Mouse (Mus musculus) limb, embryonic 13.5 days (tissue): ENCODE measurements at regions not wholly inside any gene's neighbourhood (a gene's known extent, or its start where the extent isn't known, plus 50 kb on each side); places are given as distances from the start of the nearest gene placed in this dataset.

ENCODE experiments used
- ATAC-seq: fragments of 200-750 bp; cut with Nextera tagmentation; 2 replicates; pipeline ENCODE4 v1.8.0; 2017; ENCODE audit warnings: low read depth, moderate number of reproducible peaks, moderate TSS enrichment; ENCODE audit not compliant: low FRiP score
- H3K27ac ChIP-seq: fragments of 300-500 bp; sonication (generic); 2 replicates; pipeline ENCODE4 v1.5.1; 2015; ENCODE audit warnings: inconsistent platforms, mild to moderate bottlenecking, moderate library complexity
- H3K27me3 ChIP-seq: fragments of 300-500 bp; sonication (generic); 2 replicates; pipeline ENCODE4 v1.6.1; 2015; ENCODE audit warnings: mild to moderate bottlenecking, inconsistent platforms
- H3K36me3 ChIP-seq: fragments of 300-500 bp; sonication (generic); 2 replicates; pipeline ENCODE4 v1.6.1; 2015; ENCODE audit warnings: inconsistent platforms, mild to moderate bottlenecking, moderate library complexity
- H3K4me1 ChIP-seq: fragments of 300-500 bp; sonication (generic); 2 replicates; pipeline ENCODE4 v1.6.1; 2015; ENCODE audit warnings: inconsistent platforms
- H3K4me2 ChIP-seq: fragments of 300-500 bp; sonication (generic); replicated peaks from 2 replicates; pipeline ENCODE4 v1.6.1; 2015; ENCODE audit warnings: inconsistent platforms, mild to moderate bottlenecking, moderate library complexity
- H3K4me3 ChIP-seq: fragments of 300-500 bp; sonication (generic); 2 replicates; pipeline ENCODE4 v1.5.1; 2015; ENCODE audit warnings: moderate library complexity, mild to moderate bottlenecking, inconsistent platforms
- H3K9ac ChIP-seq: fragments of 300-500 bp; sonication (generic); 2 replicates; pipeline ENCODE4 v1.6.1; 2015; ENCODE audit warnings: mild to moderate bottlenecking, inconsistent platforms
- H3K9me3 ChIP-seq: fragments of 300-500 bp; sonication (generic); 2 replicates; pipeline ENCODE4 v1.6.1; 2016; ENCODE audit warnings: inconsistent platforms
- WGBS: fragments of 180-500 bp; shearing (Covaris S2); methylation state at CpG from one replicate; pipeline ENCODE4 v1.1.7; 2015; 5-methylcytosine and 5-hydroxymethylcytosine counted together

DNA sequence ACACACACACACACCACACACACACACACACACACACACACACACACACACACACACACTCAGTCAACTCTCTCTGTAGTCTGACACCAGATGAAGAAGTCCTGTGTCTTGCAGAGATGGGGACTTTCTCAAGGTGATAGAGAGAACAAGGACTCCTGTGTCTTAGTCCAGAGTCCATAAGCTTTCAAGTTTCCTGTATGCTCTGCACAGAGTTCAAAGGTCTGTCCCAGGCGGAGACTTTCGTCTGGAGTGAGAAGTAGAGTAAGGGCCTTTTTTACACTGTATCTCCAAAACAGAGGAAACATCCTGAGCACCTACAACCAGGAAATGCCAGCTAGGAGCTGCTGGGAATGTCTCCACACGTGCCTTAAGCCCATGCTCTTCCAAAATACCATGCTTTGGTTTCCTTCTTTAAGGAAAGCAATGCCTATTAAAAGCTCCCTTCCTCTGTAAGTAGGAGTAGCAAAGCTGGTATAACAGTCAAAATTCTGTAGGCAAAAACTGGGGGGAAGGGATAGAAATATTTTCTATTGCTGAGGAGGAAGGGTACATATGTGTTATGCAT, 459.9 kb upstream of the Zmiz1 start:
- no peak overlapping the region for H3K4me3 ChIP-seq
- H3K27me3 ChIP-seq: no peaks in the 10 kb centered on the region
- H3K27ac ChIP-seq: peak overlapping the region; percentile 67; the same call in 1 of the 2 replicates
- no peak for ATAC-seq
- 52% methylated on average over 3 of the region's 3 CpGs for WGBS
- no peaks in the 10 kb centered on the region for H3K9me3 ChIP-seq
- no peak overlapping the region for H3K9ac ChIP-seq
- no peak overlapping the region for H3K4me2 ChIP-seq
- H3K36me3 ChIP-seq: no peaks in the 10 kb centered on the region
- peaks cover 54% of the 10 kb centered on the region for H3K4me1 ChIP-seq

DNA sequence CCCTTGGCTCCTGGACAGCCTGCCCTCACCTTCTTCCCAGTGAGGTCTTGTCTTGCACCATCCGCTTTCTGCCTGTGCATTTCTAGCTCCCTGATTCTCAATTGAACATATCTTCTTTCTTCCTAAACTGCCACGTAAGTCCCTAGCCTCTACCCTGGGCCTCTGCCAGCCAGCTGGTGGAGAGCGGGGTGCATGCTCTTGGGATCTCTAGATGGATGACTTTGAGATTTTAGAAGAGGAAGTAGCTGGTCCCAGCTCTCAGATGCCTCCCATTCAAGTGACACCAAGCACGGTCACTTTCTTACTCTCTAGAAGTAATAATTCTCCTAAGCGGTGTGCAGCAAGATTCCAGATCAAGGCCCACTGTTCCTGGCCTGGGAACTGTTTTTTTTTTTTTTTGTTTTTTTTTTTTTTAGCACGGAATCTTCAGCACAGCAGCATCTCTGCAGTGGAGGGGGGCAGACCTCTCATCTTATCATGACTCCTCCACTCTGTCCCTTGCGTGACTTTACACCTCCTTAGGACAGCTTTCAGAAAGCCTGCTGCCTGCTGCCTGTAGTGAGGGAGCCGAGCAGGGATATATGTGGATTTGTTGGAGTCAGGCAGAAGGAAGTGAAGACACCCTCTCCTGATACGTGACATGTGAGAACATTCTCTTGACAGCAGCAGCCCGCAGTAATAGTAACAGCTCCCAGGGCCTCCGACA, 453.6 kb upstream of the Zmiz1 start:
- H3K4me1 ChIP-seq: peaks cover 11% of the 10 kb centered on the region
- H3K9ac ChIP-seq: no peak overlapping the region; the same call in 1 of the 2 replicates
- H3K9me3 ChIP-seq: no peaks in the 10 kb centered on the region
- H3K4me3 ChIP-seq: no peak overlapping the region
- H3K4me2 ChIP-seq: no peak overlapping the region
- WGBS: 75% methylated on average over 11 of the region's 11 CpGs
- no peak for ATAC-seq
- no peak overlapping the region for H3K27ac ChIP-seq
- H3K36me3 ChIP-seq: no peaks in the 10 kb centered on the region
- no peaks in the 10 kb centered on the region for H3K27me3 ChIP-seq

DNA sequence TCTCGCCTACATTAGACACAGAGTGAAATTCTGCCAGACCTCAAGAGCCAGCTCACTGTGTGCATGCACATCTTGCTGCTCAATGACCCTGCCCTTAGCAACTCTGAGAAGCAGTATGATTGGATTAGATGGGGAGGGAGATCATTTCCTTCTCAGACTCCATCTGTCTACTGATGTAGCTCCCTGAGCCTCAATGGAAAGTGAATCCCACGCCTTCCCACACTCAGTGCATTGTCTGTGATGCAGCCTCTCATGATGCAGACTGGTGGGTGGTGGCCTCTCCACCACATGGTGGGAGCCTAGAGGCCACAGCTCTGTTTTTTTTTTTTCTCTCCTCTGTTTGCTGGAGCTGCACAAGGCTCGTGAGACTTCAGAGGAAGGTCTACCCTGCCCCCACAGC, 447.1 kb upstream of the Zmiz1 start:
- WGBS: 65% methylated on average over 3 of the region's 3 CpGs
- Histone ChIP-seq H3K27me3 (no peaks in the 10 kb centered on the region), H3K9me3 (no peaks in the 10 kb centered on the region), H3K4me1 (peaks cover 41% of the 10 kb centered on the region), H3K27ac (peak overlapping the region; percentile 22; the same call in 1 of the 2 replicates), H3K4me2 (no peak overlapping the region), H3K4me3 (no peak overlapping the region), H3K9ac (no peak overlapping the region), H3K36me3 (no peaks in the 10 kb centered on the region)
- no peak for ATAC-seq

DNA sequence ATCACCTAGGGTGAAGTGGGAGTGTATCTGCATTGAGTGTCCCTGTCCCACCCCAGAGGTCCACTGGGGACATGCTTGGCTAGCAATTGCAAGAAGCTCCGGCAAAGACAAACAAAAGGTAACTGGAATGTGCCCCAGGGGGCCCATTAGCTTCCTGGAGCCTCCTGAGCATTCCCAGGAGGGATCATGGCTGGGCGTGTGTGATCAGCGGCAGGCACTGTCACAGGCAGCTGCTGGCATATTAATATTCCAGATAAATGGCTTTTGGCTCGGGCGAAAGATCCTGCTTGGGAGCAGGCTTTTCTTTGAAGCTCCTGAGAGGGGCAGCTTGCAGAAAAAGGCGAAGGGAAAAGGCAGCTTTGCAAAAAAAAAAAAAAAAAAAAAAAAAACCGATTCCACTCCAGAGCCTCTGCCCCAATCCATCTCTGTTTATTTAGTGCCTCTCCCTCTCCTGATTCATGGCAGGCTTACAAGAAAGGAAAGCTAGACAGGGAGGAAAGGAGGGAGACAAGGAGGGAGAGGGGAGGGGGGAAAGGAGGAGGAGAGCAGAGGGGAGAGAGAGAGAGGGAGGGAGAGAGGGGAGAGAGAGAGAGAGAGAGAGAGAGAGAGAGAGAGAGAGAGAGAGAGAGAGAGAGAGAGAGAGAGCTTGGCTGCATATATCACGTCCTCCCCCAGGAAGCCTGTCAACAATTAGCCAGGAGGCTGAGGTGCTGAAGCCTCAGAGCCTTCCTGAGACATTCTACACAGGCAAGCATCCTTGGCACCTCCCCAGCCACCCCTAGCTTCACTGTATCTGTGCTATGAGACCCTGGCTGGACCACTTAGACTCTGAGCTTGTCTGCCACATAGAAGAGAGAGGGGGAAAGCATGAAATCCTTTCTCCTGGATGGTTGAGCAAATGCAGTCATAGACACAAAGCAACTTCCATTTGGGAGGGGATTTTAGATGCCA, 443.4 kb upstream of the Zmiz1 start:
- no peaks in the 10 kb centered on the region for H3K9me3 ChIP-seq
- H3K27ac ChIP-seq: peak overlapping the region; percentile 90
- H3K4me1 ChIP-seq: peaks cover 73% of the 10 kb centered on the region
- WGBS: 2% methylated on average over 8 of the region's 8 CpGs
- no peak overlapping the region for H3K4me3 ChIP-seq
- peak overlapping the region; percentile 43; the same call in 1 of the 2 replicates for H3K9ac ChIP-seq
- no peaks in the 10 kb centered on the region for H3K36me3 ChIP-seq
- H3K4me2 ChIP-seq: peak overlapping the region; percentile 39
- H3K27me3 ChIP-seq: no peaks in the 10 kb centered on the region
- ATAC-seq: peak; percentile 38; the same call in 1 of the 2 replicates

DNA sequence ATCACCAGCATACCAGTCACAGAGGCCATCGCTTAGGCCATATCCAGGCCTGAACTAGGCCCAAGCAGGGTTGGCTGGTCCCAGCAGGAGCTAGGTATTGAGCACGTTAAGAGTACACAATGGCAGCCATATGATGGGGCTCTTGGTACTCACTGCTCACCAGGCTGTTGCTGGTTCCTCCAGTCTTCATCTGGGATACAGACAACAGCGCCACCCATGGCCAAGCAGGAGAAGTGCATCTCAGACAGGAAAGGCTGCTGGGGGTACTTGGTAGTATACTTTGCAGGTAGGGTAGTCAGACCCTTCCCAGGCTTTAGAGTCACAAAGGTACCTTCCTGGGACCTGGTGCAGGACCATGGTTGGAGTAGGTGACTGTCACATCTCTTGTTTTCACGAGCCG, 441.1 kb upstream of the Zmiz1 start:
- WGBS: 72% methylated on average over 5 of the region's 5 CpGs
- 0 out of 2 replicates have a peak overlapping the region, but pooled peaks have one; percentile 92 for H3K27ac ChIP-seq
- no peak overlapping the region for H3K4me3 ChIP-seq
- no peak for ATAC-seq
- H3K4me2 ChIP-seq: no peak overlapping the region
- H3K27me3 ChIP-seq: no peaks in the 10 kb centered on the region
- peaks cover 83% of the 10 kb centered on the region for H3K4me1 ChIP-seq
- H3K36me3 ChIP-seq: no peaks in the 10 kb centered on the region
- no peaks in the 10 kb centered on the region for H3K9me3 ChIP-seq
- H3K9ac ChIP-seq: no peak overlapping the region

DNA sequence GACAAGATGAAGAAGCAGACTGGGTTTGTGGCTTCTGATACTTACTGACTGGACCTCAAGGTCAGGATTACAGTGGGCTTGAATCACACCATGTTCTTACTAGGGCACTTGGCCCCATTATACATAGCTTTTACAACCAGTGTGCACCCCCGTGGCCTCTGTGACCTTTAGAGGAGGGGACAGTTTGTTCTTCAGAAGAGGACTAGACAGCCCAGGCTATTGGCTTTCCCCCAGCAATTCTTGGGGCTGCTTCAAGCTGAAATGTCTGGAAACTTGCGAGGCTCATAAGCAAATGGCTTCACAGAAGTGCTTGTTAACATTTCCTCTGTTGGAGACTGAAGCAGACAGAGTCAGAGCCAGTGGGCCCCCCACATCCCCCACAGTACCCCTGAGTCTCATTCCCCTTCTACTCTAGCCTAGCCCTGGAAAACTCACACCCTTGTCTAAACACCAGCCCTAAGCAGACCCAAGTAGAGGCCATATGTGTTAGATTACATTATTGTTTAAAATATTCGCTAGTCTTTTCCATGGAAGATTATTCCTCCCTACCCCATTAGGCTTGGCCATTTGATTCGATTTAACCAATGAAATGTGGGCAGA, 439.6 kb upstream of the Zmiz1 start:
- Histone ChIP-seq H3K27me3 (no peaks in the 10 kb centered on the region), H3K27ac (peak overlapping the region; percentile 92), H3K9ac (no peak overlapping the region), H3K4me1 (peaks cover 91% of the 10 kb centered on the region), H3K4me3 (no peak overlapping the region), H3K4me2 (no peak overlapping the region), H3K9me3 (no peaks in the 10 kb centered on the region), H3K36me3 (no peaks in the 10 kb centered on the region)
- ATAC-seq: peak; percentile 84
- 37% methylated on average over 4 of the region's 4 CpGs for WGBS

DNA sequence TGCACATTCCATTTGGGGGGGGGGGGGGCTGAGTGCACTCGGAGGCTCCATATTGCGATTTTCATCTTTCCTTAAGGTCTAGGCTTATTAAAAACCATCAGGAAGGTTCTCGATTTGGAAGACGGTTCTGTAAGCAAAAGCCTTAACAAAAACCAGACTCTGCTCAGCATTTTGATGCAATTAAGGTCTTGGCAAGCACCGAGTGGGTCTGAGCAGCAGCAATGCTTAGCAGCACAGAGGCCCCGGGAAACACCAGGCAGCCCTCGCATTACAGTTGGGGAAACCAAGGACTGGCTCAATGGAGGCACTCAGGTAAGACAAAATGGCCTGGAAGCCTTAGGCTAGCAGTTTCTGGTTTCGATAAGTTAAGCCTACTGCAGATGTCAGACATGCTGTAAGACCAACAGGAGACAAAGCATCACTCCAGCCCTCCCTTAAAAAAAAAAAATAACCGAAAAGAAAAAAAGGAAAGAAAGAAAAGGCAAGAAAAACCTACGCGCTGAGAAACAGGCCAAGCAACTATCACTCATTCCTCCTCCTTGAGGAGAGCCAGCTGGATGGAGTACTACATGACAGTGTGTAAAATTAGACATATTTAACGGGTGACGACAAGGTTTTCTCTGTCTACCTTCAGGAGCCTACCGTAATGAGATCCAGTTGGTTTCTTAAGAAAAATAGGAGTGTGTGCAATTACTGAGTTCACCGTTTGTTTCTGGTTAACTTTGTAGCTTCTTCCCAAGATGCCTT, 436.3 kb upstream of the Zmiz1 start:
- WGBS: 28% methylated on average over 15 of the region's 15 CpGs
- Histone ChIP-seq H3K9ac (no peak overlapping the region), H3K27me3 (no peaks in the 10 kb centered on the region), H3K27ac (peak overlapping the region; percentile 86), H3K9me3 (0 out of 2 replicates have a peak, but pooled peaks cover 4% of the 10 kb centered on the region), H3K4me3 (no peak overlapping the region), H3K4me1 (peaks cover 73% of the 10 kb centered on the region), H3K4me2 (no peak overlapping the region), H3K36me3 (no peaks in the 10 kb centered on the region)
- ATAC-seq: peak; percentile 49; the same call in 1 of the 2 replicates

DNA sequence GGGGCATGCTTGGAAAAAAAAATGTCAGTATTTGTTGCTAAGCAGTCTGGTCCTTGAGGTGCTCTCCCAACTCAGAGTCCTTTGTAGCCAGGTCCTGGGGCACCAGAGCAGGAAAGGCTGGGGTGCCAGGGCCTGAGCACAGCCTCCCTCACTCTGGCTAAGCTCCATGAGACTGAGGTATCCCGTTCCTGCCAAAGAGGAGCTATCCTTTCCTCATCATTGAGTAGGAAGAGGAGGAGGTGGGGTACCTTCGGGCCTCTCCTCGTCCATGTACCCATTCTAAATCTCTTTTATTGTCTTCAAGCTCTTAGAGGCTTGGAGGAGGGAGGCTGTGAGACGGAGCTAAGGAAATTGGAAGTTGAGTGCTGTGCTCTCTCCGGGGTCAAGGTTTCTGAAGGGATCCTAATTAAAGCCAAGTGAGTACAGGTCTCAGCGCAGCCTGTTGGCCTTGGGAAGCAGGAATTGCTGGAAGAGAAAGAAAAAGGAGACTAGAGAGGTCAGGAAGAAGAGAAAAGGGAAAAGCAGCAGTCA, 435.6 kb upstream of the Zmiz1 start:
- no peaks in the 10 kb centered on the region for H3K27me3 ChIP-seq
- ATAC-seq: 0 out of 2 replicates have a peak, but pooled peaks have one; percentile 12
- H3K9ac ChIP-seq: no peak overlapping the region
- no peak overlapping the region for H3K4me3 ChIP-seq
- peaks cover 69% of the 10 kb centered on the region for H3K4me1 ChIP-seq
- no peaks in the 10 kb centered on the region for H3K36me3 ChIP-seq
- H3K4me2 ChIP-seq: no peak overlapping the region
- WGBS: 25% methylated on average over 6 of the region's 6 CpGs
- H3K9me3 ChIP-seq: 0 out of 2 replicates have a peak, but pooled peaks cover 4% of the 10 kb centered on the region
- H3K27ac ChIP-seq: peak overlapping the region; percentile 86

DNA sequence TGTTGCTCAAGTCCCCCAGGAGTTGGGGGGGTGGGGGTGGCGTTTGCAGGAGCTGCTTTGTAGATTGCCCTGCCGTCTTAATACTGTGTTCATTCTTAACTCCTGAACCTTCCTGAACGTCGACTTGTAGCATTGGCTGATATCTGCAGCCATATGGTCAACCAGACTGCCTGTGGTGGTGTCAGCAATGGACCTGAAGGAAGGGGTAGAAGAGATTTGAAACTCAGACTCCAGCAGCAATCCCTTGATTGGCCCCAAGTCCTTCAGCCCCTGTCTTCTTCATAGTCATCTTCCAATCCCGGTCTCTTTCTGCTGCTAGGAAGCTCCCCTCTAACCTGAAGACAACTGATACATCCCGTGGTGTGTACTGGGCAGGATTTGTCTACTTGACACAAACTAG, 433.9 kb upstream of the Zmiz1 start:
- Histone ChIP-seq H3K4me2 (no peak overlapping the region), H3K36me3 (no peaks in the 10 kb centered on the region), H3K9me3 (0 out of 2 replicates have a peak, but pooled peaks cover 4% of the 10 kb centered on the region), H3K27ac (no peak overlapping the region), H3K4me1 (peaks cover 57% of the 10 kb centered on the region), H3K4me3 (no peak overlapping the region), H3K27me3 (no peaks in the 10 kb centered on the region), H3K9ac (no peak overlapping the region)
- 88% methylated on average over 6 of the region's 6 CpGs for WGBS
- no peak for ATAC-seq

DNA sequence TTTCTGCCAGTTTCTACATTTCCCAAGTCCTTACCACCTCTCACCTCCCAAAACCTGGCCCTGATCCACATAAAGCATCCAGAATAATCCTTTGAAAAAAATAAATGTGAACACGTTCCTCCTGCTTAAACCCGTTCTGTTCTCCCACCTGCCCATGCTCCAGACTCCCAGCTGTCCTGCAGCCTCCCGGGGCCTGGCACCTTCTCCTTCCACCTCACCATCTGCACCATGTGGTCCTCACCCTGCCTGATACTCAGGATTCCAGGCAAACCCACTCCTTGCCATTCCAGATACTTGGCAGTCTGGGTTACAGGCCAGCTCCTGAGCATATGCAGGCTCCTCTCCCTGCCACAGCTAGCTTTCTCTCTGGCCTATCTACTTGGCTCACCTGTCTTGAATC, 431.9 kb upstream of the Zmiz1 start:
- H3K36me3 ChIP-seq: no peaks in the 10 kb centered on the region
- peaks cover 51% of the 10 kb centered on the region for H3K4me1 ChIP-seq
- no peak for ATAC-seq
- 60% methylated on average over 3 of the region's 3 CpGs for WGBS
- no peak overlapping the region for H3K9ac ChIP-seq
- H3K27me3 ChIP-seq: no peaks in the 10 kb centered on the region
- H3K9me3 ChIP-seq: 0 out of 2 replicates have a peak, but pooled peaks cover 4% of the 10 kb centered on the region
- no peak overlapping the region for H3K4me3 ChIP-seq
- no peak overlapping the region; the same call in 1 of the 2 replicates for H3K27ac ChIP-seq
- no peak overlapping the region for H3K4me2 ChIP-seq

DNA sequence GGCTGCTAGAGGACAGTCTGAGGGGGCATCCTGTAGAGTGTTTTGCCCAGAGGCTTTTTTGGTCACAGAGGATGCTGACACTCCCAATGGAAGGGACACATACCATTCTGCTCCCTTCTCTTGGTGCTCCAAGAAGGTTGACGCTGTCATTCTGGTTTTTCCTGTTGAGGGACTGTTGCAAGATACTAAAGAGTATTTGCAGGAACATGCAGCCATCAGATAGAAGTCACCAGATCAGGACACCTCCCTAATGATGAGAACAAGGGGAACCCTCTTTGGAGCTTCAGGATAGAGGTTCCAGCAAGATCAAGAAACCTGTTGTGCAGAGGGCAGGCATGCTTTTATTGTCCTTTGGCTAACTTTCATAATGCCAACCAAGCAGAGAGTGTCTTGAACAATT, 431.1 kb upstream of the Zmiz1 start:
- ATAC-seq: no peak
- 0 out of 2 replicates have a peak, but pooled peaks cover 4% of the 10 kb centered on the region for H3K9me3 ChIP-seq
- no peaks in the 10 kb centered on the region for H3K36me3 ChIP-seq
- H3K27me3 ChIP-seq: no peaks in the 10 kb centered on the region
- no peak overlapping the region for H3K4me2 ChIP-seq
- WGBS: 90% methylated on average over 1 of the region's 1 CpGs
- peaks cover 51% of the 10 kb centered on the region for H3K4me1 ChIP-seq
- no peak overlapping the region for H3K9ac ChIP-seq
- no peak overlapping the region for H3K4me3 ChIP-seq
- no peak overlapping the region for H3K27ac ChIP-seq
